In genomic region chr10:60442321-60442720, GRCm38 (mm10) we compare ENCODE assay signal across 20 mouse cellular contexts. TPM values are rescaled to one million over a fixed set of nuclear protein-coding genes. Genes with fewer than 3 reads are reported as not detected.
"Had no signal": no experiment of that assay in that cellular context is flagged by ENCODE, and none has a peak within 500 bp of the region (broad histone marks: within the 10 kb centered on the region; RNA-seq: fewer than 3 reads in every experiment).

No protein-coding gene starts in this region.

- H3K27me3 ChIP-seq: liver, embryonic 13.5 days; liver, embryonic 15.5 days; lung, embryonic 15.5 days; midbrain, embryonic 13.5 days; midbrain, embryonic 15.5 days; neural tube, embryonic 12.5 days had no signal

- H3K36me3 ChIP-seq: liver, embryonic 13.5 days; liver, embryonic 15.5 days; lung, embryonic 15.5 days; midbrain, embryonic 13.5 days; midbrain, embryonic 15.5 days; neural tube, embryonic 12.5 days had no signal

- DNase-seq: liver, embryonic 13.5 days; liver, postnatal 0 days; lung, adult 2 months; lung, postnatal 14 days; lung, postnatal 36 days; retina, postnatal 1 day; right cerebral cortex, adult 18-20 months; right cerebral cortex, postnatal 25 days; right cerebral cortex, postnatal 4 days; spleen, adult 18-20 months had no signal

- H3K27ac ChIP-seq: liver, embryonic 13.5 days; liver, embryonic 15.5 days; lung, embryonic 15.5 days; macrophage; midbrain, embryonic 13.5 days; midbrain, embryonic 15.5 days; neural tube, embryonic 12.5 days had no signal

- H3K4me3 ChIP-seq: liver, embryonic 13.5 days; liver, embryonic 15.5 days; lung, embryonic 15.5 days; megakaryocyte, embryonic 14.5 days; midbrain, embryonic 13.5 days; midbrain, embryonic 15.5 days; neural tube, embryonic 12.5 days had no signal

- H3K4me1 ChIP-seq: liver, embryonic 13.5 days; liver, embryonic 15.5 days; lung, embryonic 15.5 days; megakaryocyte, embryonic 14.5 days; midbrain, embryonic 13.5 days; midbrain, embryonic 15.5 days; neural tube, embryonic 12.5 days had no signal

RNA-seq across cellular contexts. Expression of gene Gm17455, which starts 42.8 kb away (rescaled TPM):
- total RNA-seq: megakaryocyte progenitor cell, adult 5-6 weeks; monocyte, adult 5-6 weeks had no signal
- polyA plus RNA-seq: liver, embryonic 13.5 days; liver, postnatal 0 days; macrophage; stomach, embryonic 16.5 days had no signal
